Mouse (Mus musculus): ENCODE measurements at regions not wholly inside any gene's neighbourhood (a gene's known extent, or its start where the extent isn't known, plus 50 kb on each side); places are given as distances from the start of the nearest gene placed in this dataset.

DNA sequence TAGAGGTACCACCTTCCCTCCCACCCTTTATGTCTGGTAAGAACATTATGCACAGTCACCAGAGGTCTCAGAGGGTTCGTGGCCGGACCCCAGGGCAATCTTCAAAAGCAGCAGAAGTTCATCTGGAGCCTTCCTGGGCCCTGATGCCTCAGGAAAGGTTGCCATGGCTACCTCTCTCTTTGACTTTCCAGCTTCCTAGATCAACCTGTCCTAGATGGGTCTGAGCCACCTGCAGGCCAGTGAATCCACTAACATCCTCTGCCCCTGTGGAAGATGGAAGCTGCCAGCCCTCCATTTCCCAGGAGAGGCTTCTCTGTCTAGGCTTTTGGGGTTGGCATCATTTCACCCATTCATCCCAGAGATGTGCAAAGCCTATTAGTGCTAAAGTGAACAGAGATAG lies 84.8 kb upstream of the Syt13 start:
- no peak for TF ChIP-seq CTCF (IDR thresholded peaks at IDR 0.05)
- DNase-seq (ENCODE audit: low read depth, low spot score) (no peak), ATAC-seq (no peak)
- in situ Hi-C loops (cut with MboI; ENCODE audit: low pct_unique_long_range_greater_than_20kb) = no loop called here
- ChIA-PET CTCF (no interaction called here), POLR2A (no interaction called here)
- H3K27me3 ChIP-seq = peaks cover 6% of the 10 kb centered on the region

DNA sequence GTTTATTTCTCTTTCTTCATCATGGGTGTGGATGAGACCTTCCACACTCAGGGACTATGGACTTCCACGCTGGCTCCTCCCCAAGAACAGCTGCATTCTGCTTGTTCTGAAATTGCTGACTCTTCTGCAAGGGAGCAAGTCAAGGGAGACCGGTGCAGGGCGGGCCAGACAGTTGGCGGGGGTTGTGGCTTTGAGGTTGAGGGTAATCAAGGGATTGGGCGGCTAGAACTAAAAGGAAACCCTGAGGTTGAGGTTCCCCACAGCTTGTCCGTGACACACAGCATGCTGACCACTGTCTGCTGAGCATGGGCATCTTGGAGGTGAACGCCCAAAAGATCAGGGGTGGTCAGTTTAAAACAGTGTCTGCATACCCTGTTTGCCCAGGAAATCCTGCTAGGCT lies 83.1 kb upstream of the Syt13 start:
- in situ Hi-C loops (cut with MboI; ENCODE audit: low pct_unique_long_range_greater_than_20kb) = no loop called here
- no peak for TF ChIP-seq CTCF (IDR thresholded peaks at IDR 0.05)
- ChIA-PET POLR2A (no interaction called here), CTCF (no interaction called here)
- H3K27me3 ChIP-seq = peaks cover 10% of the 10 kb centered on the region
- ATAC-seq = no peak
- DNase-seq (ENCODE audit: low read depth, low spot score) = no peak

DNA sequence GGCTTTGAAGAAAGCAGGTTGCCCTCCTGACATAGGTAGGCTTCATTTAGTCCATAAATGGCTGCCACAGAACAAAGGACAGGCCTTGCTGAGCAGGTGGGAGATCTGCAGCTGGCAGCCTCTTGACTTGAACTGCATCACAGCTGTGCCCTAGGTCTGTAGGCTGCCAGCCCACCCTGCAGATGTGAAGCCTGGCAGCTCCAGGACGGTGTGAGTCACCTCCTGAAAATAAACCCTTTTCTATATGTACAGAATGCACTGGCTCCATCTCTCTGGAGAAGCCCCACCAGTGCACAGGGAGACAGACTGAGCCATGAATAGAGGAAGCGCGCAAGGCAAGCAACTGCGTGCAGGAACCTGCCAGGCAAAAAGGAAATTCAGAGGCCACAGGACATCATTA lies 78.7 kb upstream of the Syt13 start:
- ChIA-PET CTCF (no interaction called here), POLR2A (no interaction called here)
- DNase-seq (ENCODE audit: low read depth, low spot score) (no peak), ATAC-seq (no peak)
- TF ChIP-seq CTCF (IDR thresholded peaks at IDR 0.05) = no peak
- peaks cover 10% of the 10 kb centered on the region for H3K27me3 ChIP-seq
- in situ Hi-C loops (cut with MboI; ENCODE audit: low pct_unique_long_range_greater_than_20kb) = no loop called here

DNA sequence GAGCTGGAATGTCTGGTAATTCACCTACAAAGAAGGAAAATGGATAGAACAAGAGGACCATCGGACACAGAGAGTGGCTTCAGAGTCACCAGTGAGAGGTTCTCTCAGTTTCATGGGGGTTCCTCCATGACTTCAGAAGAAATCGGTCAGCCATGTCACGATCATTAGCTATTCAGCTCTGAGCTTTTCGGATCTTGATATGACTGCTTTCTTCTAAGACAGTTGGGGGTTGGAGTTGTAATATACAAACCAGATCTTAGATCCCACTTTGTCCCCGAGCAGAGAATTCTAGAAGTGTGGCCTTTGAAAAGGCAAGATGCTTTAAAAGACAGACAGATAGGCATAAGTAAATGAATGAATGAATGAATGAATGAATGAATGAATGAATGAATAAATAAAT lies 76.9 kb upstream of the Syt13 start:
- ChIA-PET POLR2A (no interaction called here), CTCF (no interaction called here)
- H3K27me3 ChIP-seq = peaks cover 4% of the 10 kb centered on the region
- in situ Hi-C loops (cut with MboI; ENCODE audit: low pct_unique_long_range_greater_than_20kb) = no loop called here
- DNase-seq (ENCODE audit: low read depth, low spot score) = no peak
- no peak for ATAC-seq
- no peak for TF ChIP-seq CTCF (IDR thresholded peaks at IDR 0.05)

DNA sequence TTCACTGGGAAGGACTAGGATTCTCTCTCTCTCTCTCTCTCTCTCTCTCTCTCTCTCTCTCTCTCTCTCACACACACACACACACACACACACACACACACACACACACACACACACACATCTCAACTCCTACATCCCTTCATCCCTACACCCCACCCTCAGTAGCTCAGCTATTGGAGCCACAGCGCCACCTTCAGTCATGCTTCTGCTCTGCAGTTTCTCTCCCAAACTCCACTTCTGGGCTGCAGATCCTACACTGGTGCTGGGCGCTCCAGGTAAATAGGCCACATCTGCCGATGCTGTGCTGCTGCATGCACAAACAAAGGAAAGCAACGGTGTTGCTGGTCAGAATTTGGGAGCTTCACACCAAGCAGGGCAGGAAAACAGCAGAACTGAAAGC lies 74.9 kb upstream of the Syt13 start:
- TF ChIP-seq CTCF (IDR thresholded peaks at IDR 0.05) = peak; percentile 66
- POLR2A ChIA-PET = no interaction called here
- CTCF ChIA-PET = interaction anchor here (1.5 to 1.6 kb wide), 2 partner anchors 230 to 354 kb away, joined by 3 to 4 read pairs; no protein-coding TSS in a partner anchor
- in situ Hi-C loops (cut with MboI; ENCODE audit: low pct_unique_long_range_greater_than_20kb) = no loop called here
- ATAC-seq = no peak
- H3K27me3 ChIP-seq = peaks cover 4% of the 10 kb centered on the region
- no peak for DNase-seq (ENCODE audit: low read depth, low spot score)

DNA sequence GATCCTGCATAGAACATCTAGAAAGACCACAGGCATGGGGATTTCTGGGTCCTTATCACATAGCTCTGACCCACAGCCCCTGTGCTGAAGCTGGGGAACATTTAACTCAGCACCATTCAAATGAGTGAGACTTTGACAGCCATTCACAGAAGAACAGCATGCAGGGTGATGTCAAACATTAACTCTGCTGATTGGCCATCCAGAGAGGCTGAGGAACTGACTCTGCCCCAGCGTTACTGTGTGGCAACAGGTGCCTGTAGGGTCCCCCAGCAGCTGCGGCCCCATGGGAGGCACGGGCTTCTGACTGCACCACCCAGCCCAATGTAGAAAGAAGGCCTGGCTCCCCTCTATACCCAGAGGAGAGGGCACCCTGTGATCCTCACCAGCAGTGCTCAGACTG lies 73.3 kb upstream of the Syt13 start:
- ChIA-PET POLR2A (no interaction called here), CTCF (no interaction called here)
- in situ Hi-C loops (cut with MboI; ENCODE audit: low pct_unique_long_range_greater_than_20kb) = no loop called here
- TF ChIP-seq CTCF (IDR thresholded peaks at IDR 0.05) = no peak
- DNase-seq (ENCODE audit: low read depth, low spot score) (no peak), ATAC-seq (no peak)
- no peaks in the 10 kb centered on the region for H3K27me3 ChIP-seq

DNA sequence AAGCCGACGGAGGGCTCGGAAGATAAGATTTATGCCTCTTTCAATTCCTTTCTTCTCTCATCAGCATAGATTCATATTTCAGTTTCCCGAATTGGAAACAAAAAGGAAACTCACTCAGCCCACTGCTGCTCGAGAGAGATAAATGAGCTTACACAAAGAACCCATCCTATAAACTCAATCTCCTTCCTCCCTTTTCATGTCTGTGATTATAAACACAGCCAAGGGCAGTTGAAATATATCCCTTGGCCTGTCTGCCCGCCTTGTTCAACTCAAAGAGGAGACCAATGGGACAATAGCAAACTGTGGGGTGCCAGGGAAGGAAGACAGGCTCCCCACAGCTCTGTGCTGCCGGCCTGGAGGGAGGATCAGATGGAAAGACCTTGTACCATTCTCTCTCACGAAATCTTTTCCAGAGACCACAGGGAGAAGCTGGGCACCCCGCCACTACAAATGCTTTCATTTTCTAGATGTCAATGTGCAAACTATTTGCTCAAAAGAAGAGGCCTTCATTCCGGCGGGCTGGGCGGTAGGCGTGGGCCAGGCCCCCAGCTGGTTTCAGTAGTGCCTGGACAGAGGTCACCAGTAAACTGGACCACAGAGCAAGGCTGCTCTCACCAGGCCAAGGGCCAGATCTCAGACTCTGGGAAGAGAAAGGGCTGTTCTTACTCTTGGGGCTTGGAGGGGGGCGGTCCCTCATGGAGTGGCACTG lies 69.7 kb upstream of the Syt13 start:
- ChIA-PET CTCF (no interaction called here), POLR2A (no interaction called here)
- no peaks in the 10 kb centered on the region for H3K27me3 ChIP-seq
- TF ChIP-seq CTCF (IDR thresholded peaks at IDR 0.05) = no peak
- DNase-seq (ENCODE audit: low read depth, low spot score) (no peak), ATAC-seq (no peak)
- in situ Hi-C loops (cut with MboI; ENCODE audit: low pct_unique_long_range_greater_than_20kb) = no loop called here

DNA sequence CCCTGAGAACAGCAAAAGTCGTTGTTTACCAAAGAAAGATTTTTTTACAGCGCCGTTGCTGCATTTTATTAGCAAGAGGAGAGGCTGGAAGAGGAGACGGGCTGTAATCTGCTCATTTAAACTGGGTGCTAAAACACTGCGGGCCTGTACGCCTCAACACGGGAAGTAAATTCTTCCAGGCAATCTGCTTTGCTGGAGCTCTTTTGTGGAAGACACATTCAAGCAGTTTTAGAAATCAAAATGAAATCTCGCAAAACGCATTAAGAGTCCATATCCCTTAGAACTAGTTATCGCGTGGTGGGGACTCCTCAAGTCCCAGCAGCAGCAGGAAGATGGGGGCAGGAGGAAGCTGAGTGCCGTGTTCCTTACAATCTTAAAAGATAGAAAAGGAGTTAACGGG lies 65.9 kb upstream of the Syt13 start:
- POLR2A ChIA-PET = no interaction called here
- H3K27me3 ChIP-seq = no peaks in the 10 kb centered on the region
- in situ Hi-C loops (cut with MboI; ENCODE audit: low pct_unique_long_range_greater_than_20kb) = no loop called here
- CTCF ChIA-PET = no interaction called here
- ATAC-seq (no peak), DNase-seq (ENCODE audit: low read depth, low spot score) (no peak)
- TF ChIP-seq CTCF (IDR thresholded peaks at IDR 0.05) = no peak

DNA sequence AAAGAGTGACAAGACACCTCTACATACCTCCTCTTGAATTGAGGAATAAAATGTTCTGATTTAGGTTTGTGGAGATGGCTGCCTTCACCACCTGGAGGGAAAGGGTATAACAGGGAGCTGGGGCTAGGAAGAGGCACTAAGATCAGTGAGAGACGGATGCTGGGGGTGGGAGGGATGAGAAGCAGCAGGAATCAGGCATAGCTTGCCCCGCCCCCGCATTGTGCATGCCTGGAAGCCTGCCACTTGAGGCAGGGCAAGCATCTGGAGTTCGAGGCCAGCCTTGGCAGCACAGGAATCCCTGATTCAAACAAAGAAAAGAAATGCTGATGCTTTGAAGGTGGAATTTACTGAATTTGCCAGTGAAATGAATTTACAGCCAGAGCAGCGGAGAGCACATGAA lies 63.6 kb upstream of the Syt13 start:
- in situ Hi-C loops (cut with MboI; ENCODE audit: low pct_unique_long_range_greater_than_20kb) = no loop called here
- TF ChIP-seq CTCF (IDR thresholded peaks at IDR 0.05) = no peak
- ATAC-seq = no peak
- peaks cover 4% of the 10 kb centered on the region for H3K27me3 ChIP-seq
- CTCF ChIA-PET = no interaction called here
- POLR2A ChIA-PET = no interaction called here
- DNase-seq (ENCODE audit: low read depth, low spot score) = no peak

DNA sequence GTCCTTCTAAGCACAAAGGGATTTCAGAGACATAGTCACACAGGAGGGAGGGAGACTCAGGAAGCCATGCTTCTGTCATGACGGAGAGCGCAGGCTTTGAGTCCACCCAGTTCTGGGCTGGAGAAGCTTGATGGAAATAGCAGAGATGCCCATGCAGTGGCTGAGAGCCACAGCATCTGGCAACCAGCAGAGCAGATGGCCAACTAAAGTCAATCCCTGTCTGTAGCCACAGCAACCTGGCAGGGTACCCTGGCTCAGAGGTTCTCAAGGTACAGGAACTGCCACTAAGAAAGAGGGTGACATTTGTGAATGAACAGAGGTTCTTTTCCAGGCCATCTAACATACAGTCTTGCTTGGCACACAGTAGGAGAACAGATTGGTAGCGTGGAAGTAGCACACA lies 61.7 kb upstream of the Syt13 start:
- TF ChIP-seq CTCF (IDR thresholded peaks at IDR 0.05) = no peak
- CTCF ChIA-PET = no interaction called here
- POLR2A ChIA-PET = no interaction called here
- H3K27me3 ChIP-seq = peaks cover 8% of the 10 kb centered on the region
- ATAC-seq (no peak), DNase-seq (ENCODE audit: low read depth, low spot score) (no peak)
- in situ Hi-C loops (cut with MboI; ENCODE audit: low pct_unique_long_range_greater_than_20kb) = no loop called here

DNA sequence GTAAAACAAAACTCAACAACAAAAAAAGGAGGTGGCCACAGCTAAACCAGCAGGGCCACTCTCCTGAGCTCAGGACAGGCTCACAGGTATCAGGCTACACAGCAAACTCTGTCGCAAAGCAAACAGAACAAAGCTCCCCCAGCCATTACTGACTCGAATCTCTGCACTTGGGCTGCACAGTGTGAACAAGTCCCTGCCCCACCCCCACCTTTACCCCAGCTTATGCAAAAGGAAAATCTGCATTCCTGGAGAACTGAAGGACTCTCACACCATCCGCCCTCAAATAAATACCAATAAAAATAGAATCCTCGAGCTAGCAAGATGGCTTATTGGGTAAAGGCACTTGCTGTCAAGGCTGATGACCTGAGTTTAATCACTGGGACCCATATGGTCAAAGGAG lies 60.6 kb upstream of the Syt13 start:
- DNase-seq (ENCODE audit: low read depth, low spot score) (no peak), ATAC-seq (no peak)
- POLR2A ChIA-PET = interaction anchor here (0.6 to 0.7 kb wide), 2 partner anchors 11 to 15 kb away, joined by 4 to 7 read pairs; no protein-coding TSS in a partner anchor
- no peak for TF ChIP-seq CTCF (IDR thresholded peaks at IDR 0.05)
- CTCF ChIA-PET = no interaction called here
- peaks cover 8% of the 10 kb centered on the region for H3K27me3 ChIP-seq
- in situ Hi-C loops (cut with MboI; ENCODE audit: low pct_unique_long_range_greater_than_20kb) = no loop called here

DNA sequence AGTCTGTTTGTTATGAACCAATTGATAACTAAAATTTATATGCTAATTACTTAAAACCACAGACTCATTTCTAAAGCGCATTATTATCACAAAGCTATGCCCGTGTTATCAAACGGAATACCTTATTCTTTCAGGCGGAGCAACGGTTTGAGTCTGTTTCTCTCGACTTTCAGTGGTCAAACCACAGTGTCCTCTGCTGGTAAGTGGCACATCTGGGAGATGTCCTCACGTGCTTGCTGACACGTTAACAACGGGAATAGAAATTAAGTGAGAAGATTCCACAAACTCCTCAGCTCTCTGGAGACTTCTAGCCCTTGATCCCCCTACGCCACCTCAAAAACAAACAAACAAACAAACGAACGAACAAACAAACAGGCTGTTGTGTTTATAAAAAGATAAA lies 58.9 kb upstream of the Syt13 start:
- peaks cover 8% of the 10 kb centered on the region for H3K27me3 ChIP-seq
- no peak for TF ChIP-seq CTCF (IDR thresholded peaks at IDR 0.05)
- ATAC-seq = no peak
- CTCF ChIA-PET = no interaction called here
- POLR2A ChIA-PET = no interaction called here
- DNase-seq (ENCODE audit: low read depth, low spot score) = no peak
- in situ Hi-C loops (cut with MboI; ENCODE audit: low pct_unique_long_range_greater_than_20kb) = no loop called here

All from Patski (cell line).